Comparison of ENCODE assay signal across 9 mouse cellular contexts in genomic region chr15:78894726-78895125, GRCm38 (mm10). TPM values are rescaled to one million over a fixed set of nuclear protein-coding genes. Genes with fewer than 3 reads are reported as not detected.
DNase-seq lines count a peak whose midpoint lies in the region; ATAC-seq and TF ChIP-seq lines count a peak whose summit lies in the region.
"Had no signal": no experiment of that assay in that cellular context is flagged by ENCODE, and none has a peak within 500 bp of the region (broad histone marks: within the 10 kb centered on the region; RNA-seq: fewer than 3 reads in every experiment).

No protein-coding gene starts in this region.

- no peak for TF ChIP-seq EP300 in liver, postnatal 0 days (IDR thresholded peaks at IDR 0.05; ENCODE audit: low read depth)

- H3K4me1 ChIP-seq in heart, embryonic 12.5 days (replicated peaks), result peaks cover 88% of the 10 kb centered on the region
- H3K4me1 ChIP-seq in liver, postnatal 0 days (ENCODE audit: insufficient read depth), result peaks cover 57% of the 10 kb centered on the region

- no peak overlapping the region for H3K4me3 ChIP-seq in heart, embryonic 12.5 days
- H3K4me3 ChIP-seq in liver, postnatal 0 days (ENCODE audit: low read depth, low read length), result no peak overlapping the region

- peak overlapping the region; percentile 55 for H3K9ac ChIP-seq in heart, embryonic 12.5 days
- peak overlapping the region; percentile 26; the same call in 1 of the 2 replicates for H3K9ac ChIP-seq in liver, postnatal 0 days (replicated peaks)

- no peak for ATAC-seq in heart, embryonic 12.5 days (ENCODE audit: insufficient number of reproducible peaks, low FRiP score)
- peak; percentile 8; the same call in 1 of the 2 replicates for ATAC-seq in liver, postnatal 0 days
- ATAC-seq in erythroblast, adult 5-6 weeks (replicated peaks; ENCODE audit: low FRiP score, poor library complexity, severe bottlenecking), result no peak

- peaks cover 54% of the 10 kb centered on the region for H3K36me3 ChIP-seq in heart, embryonic 12.5 days
- H3K36me3 ChIP-seq in liver, postnatal 0 days (replicated peaks; ENCODE audit: insufficient read depth, low read length), result peaks cover 21% of the 10 kb centered on the region

- 65% methylated on average over 13 of the region's 13 CpGs for WGBS in heart, embryonic 12.5 days
- 40% methylated on average over 12 of the region's 13 CpGs for WGBS in liver, postnatal 0 days (ENCODE audit: insufficient replicate concordance)

- intact Hi-C loops in heart, postnatal 10 days (cut with DNase I), result no loop called here

- DNase-seq in heart, postnatal 10 days, result no peak
- DNase-seq in spleen, postnatal 10 days (ENCODE audit: low spot score in 2 of 2), result peak; percentile 31 to 55
- no peak for DNase-seq in spleen, adult 12 weeks (ENCODE audit: low spot score)
- DNase-seq in liver, postnatal 0 days, result peak; percentile 42
- DNase-seq in layer of hippocampus, adult 9-11 months, result no peak
- no peak for DNase-seq in layer of hippocampus, postnatal 36 days
- DNase-seq: midbrain, embryonic 14.5 days had no signal

- H3K4me2 ChIP-seq in heart, embryonic 12.5 days, result peak overlapping the region; percentile 12; the same call in 1 of the 2 replicates
- H3K4me2 ChIP-seq in liver, postnatal 0 days (ENCODE audit: low read depth, low read length), result peak overlapping the region; percentile 55

- no peaks in the 10 kb centered on the region for H3K9me3 ChIP-seq in heart, embryonic 12.5 days (replicated peaks)
- no peaks in the 10 kb centered on the region for H3K9me3 ChIP-seq in liver, postnatal 0 days (ENCODE audit: low read length)

- TF ChIP-seq CTCF in liver, postnatal 0 days (IDR thresholded peaks at IDR 0.05; ENCODE audit: low read depth), result no peak

- no peaks in the 10 kb centered on the region for H3K27me3 ChIP-seq in heart, embryonic 12.5 days (replicated peaks)
- no peaks in the 10 kb centered on the region for H3K27me3 ChIP-seq in liver, postnatal 0 days (ENCODE audit: insufficient read depth, low read length)

- H3K27ac ChIP-seq in heart, embryonic 12.5 days (ENCODE audit: poor library complexity, severe bottlenecking), result peak overlapping the region; percentile 75
- H3K27ac ChIP-seq in liver, postnatal 0 days (ENCODE audit: low read depth), result peak overlapping the region; percentile 72

RNA-seq across cellular contexts. Expression of gene Gm49510, which starts 4.7 kb away (rescaled TPM):
- polyA plus RNA-seq in heart, embryonic 12.5 days (2016; fragmentation: Nextera tagmentation; extraction: Ambion mirVana), result 0.15 and 0.47 TPM in 2 replicates
- not detected for total RNA-seq in heart, postnatal 10 days (2021)
- 0.07 TPM in 1 of 2 replicates, not detected in the other for polyA plus RNA-seq in liver, postnatal 0 days (2015; fragmentation: Nextera tagmentation; extraction: Ambion mirVana)
- not detected in 2 replicates for total RNA-seq in erythroblast, adult 5-6 weeks (2015; ENCODE audit: low replicate concordance)
- total RNA-seq in erythroblast, adult 5-6 weeks (2017; ENCODE audit: low replicate concordance), result 0.56 and 0.77 TPM in 2 replicates
- under 1 TPM in 1 of 2 experiments, not detected in 1; 0.33 TPM for total RNA-seq in layer of hippocampus, postnatal 36 days (2021)
- polyA plus RNA-seq: midbrain, embryonic 14.5 days had no signal

RNA-seq across cellular contexts. Expression of gene Sh3bp1, which starts 4.8 kb away (rescaled TPM):
- 26.2 and 26.8 TPM in 2 replicates for polyA plus RNA-seq in heart, embryonic 12.5 days (2016; fragmentation: Nextera tagmentation; extraction: Ambion mirVana)
- 1 to 10 TPM; 6.3 to 8.2 TPM for total RNA-seq in heart, postnatal 10 days (2021)
- polyA plus RNA-seq in liver, postnatal 0 days (2015; fragmentation: Nextera tagmentation; extraction: Ambion mirVana), result 7.4 and 8.2 TPM in 2 replicates
- total RNA-seq in erythroblast, adult 5-6 weeks (2015; ENCODE audit: low replicate concordance), result 13.6 and 15.2 TPM in 2 replicates
- total RNA-seq in erythroblast, adult 5-6 weeks (2017; ENCODE audit: low replicate concordance), result 4.5 and 8.8 TPM in 2 replicates
- total RNA-seq in layer of hippocampus, postnatal 36 days (2021), result 10 to 100 TPM; 32.0 to 33.3 TPM

RNA-seq across cellular contexts. Expression of gene Gga1, which starts 17.7 kb away (rescaled TPM):
- 54.0 and 54.7 TPM in 2 replicates for polyA plus RNA-seq in heart, embryonic 12.5 days (2016; fragmentation: Nextera tagmentation; extraction: Ambion mirVana)
- total RNA-seq in heart, postnatal 10 days (2021), result 10 to 100 TPM; 40.4 to 45.2 TPM
- polyA plus RNA-seq in liver, postnatal 0 days (2015; fragmentation: Nextera tagmentation; extraction: Ambion mirVana), result 12.9 and 14.8 TPM in 2 replicates
- total RNA-seq in erythroblast, adult 5-6 weeks (2015; ENCODE audit: low replicate concordance), result 6.5 and 17.1 TPM in 2 replicates
- 3.5 and 3.7 TPM in 2 replicates for total RNA-seq in erythroblast, adult 5-6 weeks (2017; ENCODE audit: low replicate concordance)
- total RNA-seq in layer of hippocampus, postnatal 36 days (2021), result 10 to 100 TPM; 56.2 to 58.6 TPM

RNA-seq across cellular contexts. Expression of gene Pdxp, which starts 19.0 kb away (rescaled TPM):
- 33.4 and 34.2 TPM in 2 replicates for polyA plus RNA-seq in heart, embryonic 12.5 days (2016; fragmentation: Nextera tagmentation; extraction: Ambion mirVana)
- total RNA-seq in heart, postnatal 10 days (2021), result 1 to 10 TPM; 2.8 to 3.2 TPM
- polyA plus RNA-seq in liver, postnatal 0 days (2015; fragmentation: Nextera tagmentation; extraction: Ambion mirVana), result 1.9 and 2.1 TPM in 2 replicates
- 2.7 and 9.4 TPM in 2 replicates for total RNA-seq in erythroblast, adult 5-6 weeks (2015; ENCODE audit: low replicate concordance)
- total RNA-seq in erythroblast, adult 5-6 weeks (2017; ENCODE audit: low replicate concordance), result not detected in 2 replicates
- total RNA-seq in layer of hippocampus, postnatal 36 days (2021), result 100 to 1,000 TPM; 171 to 176 TPM

RNA-seq across cellular contexts. Expression of gene Lgals1, which starts 31.8 kb away (rescaled TPM):
- 667 and 690 TPM in 2 replicates for polyA plus RNA-seq in heart, embryonic 12.5 days (2016; fragmentation: Nextera tagmentation; extraction: Ambion mirVana)
- 100 to 1,000 TPM; 372 to 385 TPM for total RNA-seq in heart, postnatal 10 days (2021)
- 93.4 and 102 TPM in 2 replicates for polyA plus RNA-seq in liver, postnatal 0 days (2015; fragmentation: Nextera tagmentation; extraction: Ambion mirVana)
- total RNA-seq in erythroblast, adult 5-6 weeks (2015; ENCODE audit: low replicate concordance), result 46.1 and 56.2 TPM in 2 replicates
- total RNA-seq in erythroblast, adult 5-6 weeks (2017; ENCODE audit: low replicate concordance), result 77.5 and 79.0 TPM in 2 replicates
- 10 to 100 TPM; 18.2 to 19.2 TPM for total RNA-seq in layer of hippocampus, postnatal 36 days (2021)

Comparison
In these comparisons a context has a peak if more than half of its experiments do, and no peak if none do; other contexts are left out.
1. DNase-seq: peak in spleen, postnatal 10 days (2 of 2) and liver, postnatal 0 days (single experiment); none in heart, postnatal 10 days (0 of 2), spleen, adult 12 weeks (single experiment), layer of hippocampus, adult 9-11 months (single experiment) and layer of hippocampus, postnatal 36 days (0 of 2).